Mouse (Mus musculus) embryonic facial prominence, embryonic 13.5 days (tissue): ENCODE results near the gene Cfap45. TPM values are rescaled to one million over a fixed set of nuclear protein-coding genes. Genes with fewer than 3 reads are reported as not detected.
A peak's percentile ranks its signal among the peaks of the same experiment; 100 is the strongest.

Experiments
- ATAC-seq: fragments of 200-750 bp; cut with Nextera tagmentation; 2 replicates; pipeline ENCODE4 v1.8.0; 2017; ENCODE audit warnings: low read depth; ENCODE audit not compliant: insufficient number of reproducible peaks, insufficient read depth, low FRiP score, low TSS enrichment
- H3K27ac ChIP-seq: fragments of 300-500 bp; sonication (generic); 2 replicates; pipeline ENCODE4 v1.5.1; 2015; ENCODE audit warnings: moderate library complexity, mild to moderate bottlenecking, inconsistent platforms
- H3K27me3 ChIP-seq: fragments of 300-500 bp; sonication (generic); 2 replicates; pipeline ENCODE4 v1.6.1; 2015; ENCODE audit warnings: mild to moderate bottlenecking, inconsistent platforms
- H3K36me3 ChIP-seq: fragments of 300-500 bp; sonication (generic); 2 replicates; pipeline ENCODE4 v1.6.1; 2015; ENCODE audit warnings: mild to moderate bottlenecking, inconsistent platforms
- H3K4me1 ChIP-seq: fragments of 300-500 bp; sonication (generic); 2 replicates; pipeline ENCODE4 v1.6.1; 2015; ENCODE audit warnings: inconsistent platforms
- H3K4me2 ChIP-seq: fragments of 300-500 bp; sonication (generic); 2 replicates; pipeline ENCODE4 v1.6.1; 2015; ENCODE audit warnings: moderate library complexity, mild to moderate bottlenecking, inconsistent platforms
- H3K4me3 ChIP-seq: fragments of 300-500 bp; sonication (generic); 2 replicates; pipeline ENCODE4 v1.5.1; 2015; ENCODE audit warnings: mild to moderate bottlenecking, inconsistent platforms
- H3K9ac ChIP-seq: fragments of 300-500 bp; sonication (generic); 2 replicates; pipeline ENCODE4 v1.6.1; 2015; ENCODE audit warnings: mild to moderate bottlenecking, inconsistent platforms
- H3K9me3 ChIP-seq: fragments of 300-500 bp; sonication (generic); 2 replicates; pipeline ENCODE4 v1.6.1; 2016; ENCODE audit warnings: inconsistent platforms
- WGBS: fragments of 180-500 bp; shearing (Covaris S2); methylation state at CpG from one replicate; pipeline ENCODE4 v1.1.7; 2015; ENCODE audit warnings: mixed read lengths; 5-methylcytosine and 5-hydroxymethylcytosine counted together
- polyA plus RNA-seq: library from polyadenylated mRNA; unstranded; fragments of >200 nt; fragmentation: Nextera tagmentation; extraction: Ambion mirVana; gene quantifications from 2 replicates; pipeline ENCODE4 v1.2.1, GENCODE M21; 2015

Gene Cfap45
- polyA plus RNA-seq, 1 experiment from 2014 or later: 2.0 TPM

GRCm38 (mm10) chr1:172484236-172484635, 36.4 kb upstream of the Cfap45 start:
- H3K4me1 ChIP-seq: peaks cover 59% of the 10 kb centered on the region
- peak overlapping the region; percentile 77 for H3K4me2 ChIP-seq
- H3K36me3 ChIP-seq: peaks cover 12% of the 10 kb centered on the region; the same call in 1 of the 2 replicates
- no peaks in the 10 kb centered on the region for H3K9me3 ChIP-seq
- ATAC-seq: no peak
- 36% methylated on average over 11 of the region's 11 CpGs for WGBS
- peak overlapping the region; percentile 78 for H3K9ac ChIP-seq
- peak overlapping the region; percentile 69 for H3K4me3 ChIP-seq
- H3K27me3 ChIP-seq: no peaks in the 10 kb centered on the region
- no peak overlapping the region for H3K27ac ChIP-seq

- Histone ChIP-seq H3K4me3 (peak overlapping the region; percentile 69), H3K4me2 (peak overlapping the region; percentile 77)
- WGBS: 48% methylated on average over 13 of the region's 13 CpGs
These were observed 35.9 kb upstream of the Cfap45 start for GRCm38 (mm10) chr1:172484671-172485070.

DNA sequence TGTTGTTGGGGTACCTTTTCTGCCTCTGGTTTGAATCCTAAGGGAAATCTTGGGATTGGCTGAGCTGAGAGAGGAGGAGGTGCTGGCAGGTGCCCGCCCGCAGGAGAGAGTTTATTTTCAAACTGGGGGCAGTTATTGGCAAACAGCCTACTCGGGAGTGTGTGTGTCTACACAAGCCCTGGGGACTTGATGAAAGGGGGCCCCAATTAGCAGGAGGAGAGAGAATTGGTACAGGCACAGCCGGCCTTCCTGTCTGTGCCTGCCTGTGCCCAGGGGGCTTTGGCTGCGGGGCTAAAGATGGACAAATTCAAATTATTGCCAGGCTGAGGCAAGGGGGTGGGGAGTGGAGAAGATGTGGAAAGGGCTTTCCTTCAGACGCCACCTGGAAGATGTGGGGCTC, 34.8 kb upstream of the Cfap45 start:
- H3K27ac ChIP-seq: peak overlapping the region; percentile 12; the same call in 1 of the 2 replicates
- no peak for ATAC-seq
- H3K4me3 ChIP-seq: peak overlapping the region; percentile 69
- WGBS: 23% methylated on average over 6 of the region's 6 CpGs
- peaks cover 12% of the 10 kb centered on the region; the same call in 1 of the 2 replicates for H3K36me3 ChIP-seq
- no peaks in the 10 kb centered on the region for H3K9me3 ChIP-seq
- peaks cover 66% of the 10 kb centered on the region for H3K4me1 ChIP-seq
- no peaks in the 10 kb centered on the region for H3K27me3 ChIP-seq
- H3K4me2 ChIP-seq: peak overlapping the region; percentile 77
- peak overlapping the region; percentile 53; the same call in 1 of the 2 replicates for H3K9ac ChIP-seq

More at GRCm38 (mm10) chr1:172484671-172485070, 35.9 kb upstream of the Cfap45 start:
- ATAC-seq: no peak
- H3K27me3 ChIP-seq: no peaks in the 10 kb centered on the region
- peaks cover 12% of the 10 kb centered on the region; the same call in 1 of the 2 replicates for H3K36me3 ChIP-seq
- H3K27ac ChIP-seq: no peak overlapping the region
- H3K9ac ChIP-seq: peak overlapping the region; percentile 78
- H3K4me1 ChIP-seq: peaks cover 60% of the 10 kb centered on the region
- H3K9me3 ChIP-seq: no peaks in the 10 kb centered on the region

DNA sequence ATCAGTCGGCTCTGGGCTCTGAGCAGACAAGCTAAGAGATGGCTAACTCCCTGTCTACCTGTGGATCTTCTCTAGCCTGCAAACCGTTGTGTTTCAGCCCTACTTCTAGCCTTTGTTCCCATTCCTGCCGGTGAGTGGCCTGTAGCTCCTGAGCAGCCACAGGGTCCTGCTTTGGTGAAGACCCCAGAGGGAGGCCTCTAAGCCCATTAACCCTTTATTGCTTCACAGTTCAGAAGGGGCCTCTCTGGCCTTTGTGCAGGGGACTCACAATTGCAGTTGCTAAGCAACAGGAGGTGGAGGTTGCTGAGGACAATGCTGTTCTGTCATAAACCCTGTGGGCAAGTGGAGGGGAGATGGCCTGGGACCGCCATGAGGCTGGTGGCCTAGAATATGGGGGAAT, 34.4 kb upstream of the Cfap45 start:
- H3K4me3 ChIP-seq: peak overlapping the region; percentile 69
- peaks cover 14% of the 10 kb centered on the region for H3K36me3 ChIP-seq
- no peak for ATAC-seq
- peaks cover 63% of the 10 kb centered on the region for H3K4me1 ChIP-seq
- no peaks in the 10 kb centered on the region for H3K27me3 ChIP-seq
- peak overlapping the region; percentile 12; the same call in 1 of the 2 replicates for H3K27ac ChIP-seq
- H3K9me3 ChIP-seq: no peaks in the 10 kb centered on the region
- peak overlapping the region; percentile 53; the same call in 1 of the 2 replicates for H3K9ac ChIP-seq
- WGBS: 26% methylated on average over 4 of the region's 4 CpGs
- H3K4me2 ChIP-seq: peak overlapping the region; percentile 77

- Histone ChIP-seq H3K27me3 (no peaks in the 10 kb centered on the region), H3K9ac (peak overlapping the region; percentile 53; the same call in 1 of the 2 replicates), H3K9me3 (no peaks in the 10 kb centered on the region), H3K4me1 (peaks cover 62% of the 10 kb centered on the region), H3K27ac (no peak overlapping the region), H3K36me3 (peaks cover 19% of the 10 kb centered on the region), H3K4me2 (peak overlapping the region; percentile 77), H3K4me3 (peak overlapping the region; percentile 69; the same call in 1 of the 2 replicates)
- no peak for ATAC-seq
- 64% methylated on average over 5 of the region's 5 CpGs for WGBS
These were observed 34.0 kb upstream of the Cfap45 start for GRCm38 (mm10) chr1:172486651-172487050.

GRCm38 (mm10) chr1:172487859-172488258, 32.7 kb upstream of the Cfap45 start:
- WGBS: 64% methylated on average over 4 of the region's 4 CpGs
- H3K4me1 ChIP-seq: peaks cover 58% of the 10 kb centered on the region
- ATAC-seq: no peak

DNA sequence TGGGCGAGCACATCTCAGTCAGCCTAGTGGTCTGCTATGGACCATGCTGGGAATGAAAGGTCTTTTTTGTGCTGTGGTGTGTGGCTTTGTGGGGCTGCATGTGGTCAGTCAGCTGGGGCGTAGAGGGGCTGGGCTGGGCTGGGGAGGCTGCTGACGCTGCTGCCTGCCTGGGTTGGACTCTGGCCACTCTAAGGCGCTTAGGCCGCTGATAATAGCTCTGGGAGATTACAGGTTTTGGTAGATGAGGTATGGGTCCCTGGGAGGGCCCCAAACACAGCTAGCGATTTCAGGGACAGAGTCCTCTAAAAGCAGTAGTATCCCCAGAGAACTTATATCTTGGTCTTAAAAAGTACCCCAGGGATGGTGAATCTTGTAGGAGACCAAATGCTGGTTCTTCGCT, 31.8 kb upstream of the Cfap45 start:
- Histone ChIP-seq H3K36me3 (peaks cover 37% of the 10 kb centered on the region), H3K27me3 (no peaks in the 10 kb centered on the region), H3K9me3 (no peaks in the 10 kb centered on the region), H3K4me1 (peaks cover 48% of the 10 kb centered on the region), H3K27ac (no peak overlapping the region), H3K4me2 (no peak overlapping the region), H3K9ac (no peak overlapping the region), H3K4me3 (no peak overlapping the region)
- no peak for ATAC-seq
- WGBS: 78% methylated on average over 7 of the region's 7 CpGs

More at GRCm38 (mm10) chr1:172487859-172488258, 32.7 kb upstream of the Cfap45 start:
- no peak overlapping the region for H3K4me2 ChIP-seq
- no peak overlapping the region for H3K4me3 ChIP-seq
- H3K27me3 ChIP-seq: no peaks in the 10 kb centered on the region
- no peaks in the 10 kb centered on the region for H3K9me3 ChIP-seq
- peaks cover 28% of the 10 kb centered on the region for H3K36me3 ChIP-seq
- H3K27ac ChIP-seq: no peak overlapping the region
- H3K9ac ChIP-seq: 0 out of 2 replicates have a peak overlapping the region, but pooled peaks have one; percentile 2

- 0 out of 2 replicates have a peak, but pooled peaks have one; percentile 3 for ATAC-seq
- no peaks in the 10 kb centered on the region for H3K27me3 ChIP-seq
- H3K9ac ChIP-seq: peak overlapping the region; percentile 62; the same call in 1 of the 2 replicates
- WGBS: 56% methylated on average over 12 of the region's 12 CpGs
- H3K9me3 ChIP-seq: no peaks in the 10 kb centered on the region
- H3K4me2 ChIP-seq: peak overlapping the region; percentile 58
- H3K27ac ChIP-seq: no peak overlapping the region
- H3K4me1 ChIP-seq: peaks cover 39% of the 10 kb centered on the region
- peak overlapping the region; percentile 28 for H3K4me3 ChIP-seq
- H3K36me3 ChIP-seq: peaks cover 44% of the 10 kb centered on the region
These were observed 30.9 kb upstream of the Cfap45 start for GRCm38 (mm10) chr1:172489585-172490250.

GRCm38 (mm10) chr1:172490261-172490661, 30.3 kb upstream of the Cfap45 start:
- Histone ChIP-seq H3K4me3 (peak overlapping the region; percentile 28), H3K4me1 (peaks cover 34% of the 10 kb centered on the region), H3K9ac (peak overlapping the region; percentile 62; the same call in 1 of the 2 replicates), H3K27ac (no peak overlapping the region), H3K4me2 (peak overlapping the region; percentile 58), H3K27me3 (no peaks in the 10 kb centered on the region), H3K36me3 (peaks cover 48% of the 10 kb centered on the region), H3K9me3 (no peaks in the 10 kb centered on the region)
- ATAC-seq: 0 out of 2 replicates have a peak, but pooled peaks have one; percentile 15
- 12% methylated on average over 10 of the region's 10 CpGs for WGBS

DNA sequence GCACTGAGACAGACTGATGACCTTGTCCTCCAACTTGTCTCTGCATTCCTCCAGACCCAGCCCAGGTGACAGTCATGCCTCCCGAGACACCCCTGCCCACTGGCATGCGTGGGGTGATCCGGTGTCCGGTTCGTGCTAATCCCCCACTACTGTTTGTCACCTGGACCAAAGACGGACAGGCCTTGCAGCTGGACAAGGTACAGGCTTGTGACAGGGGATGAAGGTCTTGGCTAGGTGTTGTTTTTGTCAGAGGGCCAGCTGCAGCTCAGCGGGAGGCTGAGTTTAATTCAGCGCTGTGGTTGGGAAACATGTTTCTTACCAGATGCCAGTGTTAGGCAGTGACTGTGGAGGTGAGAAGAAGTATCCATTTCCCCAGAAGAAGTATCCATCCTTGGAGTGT, 28.6 kb upstream of the Cfap45 start:
- H3K9me3 ChIP-seq: no peaks in the 10 kb centered on the region
- no peak for ATAC-seq
- no peak overlapping the region for H3K4me2 ChIP-seq
- WGBS: 91% methylated on average over 8 of the region's 8 CpGs
- no peak overlapping the region for H3K27ac ChIP-seq
- H3K4me3 ChIP-seq: no peak overlapping the region
- no peak overlapping the region for H3K9ac ChIP-seq
- H3K4me1 ChIP-seq: peaks cover 16% of the 10 kb centered on the region
- no peaks in the 10 kb centered on the region for H3K27me3 ChIP-seq
- H3K36me3 ChIP-seq: peaks cover 62% of the 10 kb centered on the region

- Histone ChIP-seq H3K9me3 (no peaks in the 10 kb centered on the region), H3K27me3 (no peaks in the 10 kb centered on the region), H3K9ac (no peak overlapping the region), H3K36me3 (peaks cover 72% of the 10 kb centered on the region), H3K27ac (no peak overlapping the region), H3K4me3 (no peak overlapping the region), H3K4me1 (peaks cover 8% of the 10 kb centered on the region), H3K4me2 (no peak overlapping the region)
- no peak for ATAC-seq
- WGBS: 83% methylated on average over 6 of the region's 6 CpGs
These were observed 27.1 kb upstream of the Cfap45 start for GRCm38 (mm10) chr1:172493516-172493915.

- H3K4me1 ChIP-seq: peaks cover 15% of the 10 kb centered on the region; the same call in 1 of the 2 replicates
- 75% methylated on average over 17 of the region's 17 CpGs for WGBS
- no peak overlapping the region for H3K27ac ChIP-seq
- ATAC-seq: no peak
- H3K27me3 ChIP-seq: peaks cover 12% of the 10 kb centered on the region
- H3K9ac ChIP-seq: no peak overlapping the region
- no peak overlapping the region for H3K4me2 ChIP-seq
- H3K36me3 ChIP-seq: peaks cover 72% of the 10 kb centered on the region
- no peak overlapping the region for H3K4me3 ChIP-seq
- no peaks in the 10 kb centered on the region for H3K9me3 ChIP-seq
These were observed 24.6 kb upstream of the Cfap45 start for GRCm38 (mm10) chr1:172496030-172496429.
